Mouse (Mus musculus) embryonic facial prominence, embryonic 15.5 days (tissue): Measurements from ENCODE around the gene Pdzph1. TPM values are rescaled to one million over a fixed set of nuclear protein-coding genes. Genes with fewer than 3 reads are reported as not detected.

Experiments
- ATAC-seq: fragments of 200-750 bp; cut with Nextera tagmentation; 2 replicates; pipeline ENCODE4 v1.8.0; 2017; ENCODE audit warnings: low read depth, moderate TSS enrichment; ENCODE audit not compliant: insufficient number of reproducible peaks, low FRiP score, low TSS enrichment
- H3K27ac ChIP-seq: fragments of 300-500 bp; sonication (generic); replicated peaks from 2 replicates; pipeline ENCODE4 v1.5.1; 2015; ENCODE audit warnings: mild to moderate bottlenecking, inconsistent platforms
- H3K27me3 ChIP-seq: fragments of 300-500 bp; sonication (generic); 2 replicates; pipeline ENCODE4 v1.6.1; 2015; ENCODE audit warnings: inconsistent platforms
- H3K36me3 ChIP-seq: fragments of 300-500 bp; sonication (generic); 2 replicates; pipeline ENCODE4 v1.6.1; 2015; ENCODE audit warnings: mild to moderate bottlenecking, inconsistent platforms
- H3K4me1 ChIP-seq: fragments of 300-500 bp; sonication (generic); 2 replicates; pipeline ENCODE4 v1.6.1; 2015; ENCODE audit warnings: inconsistent platforms
- H3K4me2 ChIP-seq: fragments of 300-500 bp; sonication (generic); replicated peaks from 2 replicates; pipeline ENCODE4 v1.6.1; 2015; ENCODE audit warnings: mild to moderate bottlenecking, inconsistent platforms
- H3K4me3 ChIP-seq: fragments of 300-500 bp; sonication (generic); replicated peaks from 2 replicates; pipeline ENCODE4 v1.5.1; 2015; ENCODE audit warnings: mild to moderate bottlenecking, inconsistent platforms
- H3K9ac ChIP-seq: fragments of 300-500 bp; sonication (generic); 2 replicates; pipeline ENCODE4 v1.6.1; 2015; ENCODE audit warnings: inconsistent platforms
- H3K9me3 ChIP-seq: fragments of 300-500 bp; sonication (generic); replicated peaks from 2 replicates; pipeline ENCODE4 v1.6.1; 2016; ENCODE audit warnings: inconsistent platforms
- WGBS: fragments of 180-500 bp; shearing (Covaris S2); methylation state at CpG from one replicate; pipeline ENCODE4 v1.1.7; 2015; 5-methylcytosine and 5-hydroxymethylcytosine counted together
- polyA plus RNA-seq: library from polyadenylated mRNA; unstranded; fragments of >200 nt; fragmentation: Nextera tagmentation; extraction: Ambion mirVana; gene quantifications from 2 replicates; pipeline ENCODE4 v1.2.1, GENCODE M21; 2015

The Pdzph1 gene
- polyA plus RNA-seq, 1 experiment from 2014 or later, result not detected

DNA sequence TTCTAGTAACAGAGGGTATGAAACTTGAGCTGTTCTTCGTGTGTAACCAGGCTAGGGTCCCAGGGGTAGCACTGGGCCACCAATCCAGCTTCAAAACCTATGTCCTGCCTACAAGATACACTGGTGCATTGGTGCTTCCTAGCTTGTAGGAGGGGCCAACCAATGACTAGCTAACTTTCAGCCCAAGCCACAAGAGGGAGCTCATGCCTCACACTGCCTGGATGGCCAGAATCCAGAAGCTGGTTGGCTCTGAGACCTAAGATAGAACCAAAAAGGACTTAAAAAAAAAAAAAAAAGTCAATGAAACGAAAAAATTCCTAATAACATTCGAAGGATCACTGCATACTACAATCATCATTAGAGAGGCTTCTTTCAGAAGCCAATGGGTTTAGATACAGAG is 31.3 kb downstream of the Pdzph1 start:
- WGBS, result 24% methylated on average over 3 of the region's 3 CpGs
- Histone ChIP-seq H3K27me3 (no peaks in the 10 kb centered on the region), H3K27ac (no peak overlapping the region), H3K4me2 (no peak overlapping the region), H3K9me3 (no peaks in the 10 kb centered on the region), H3K36me3 (no peaks in the 10 kb centered on the region), H3K9ac (no peak overlapping the region), H3K4me3 (no peak overlapping the region), H3K4me1 (no peaks in the 10 kb centered on the region)
- ATAC-seq, result no peak

DNA sequence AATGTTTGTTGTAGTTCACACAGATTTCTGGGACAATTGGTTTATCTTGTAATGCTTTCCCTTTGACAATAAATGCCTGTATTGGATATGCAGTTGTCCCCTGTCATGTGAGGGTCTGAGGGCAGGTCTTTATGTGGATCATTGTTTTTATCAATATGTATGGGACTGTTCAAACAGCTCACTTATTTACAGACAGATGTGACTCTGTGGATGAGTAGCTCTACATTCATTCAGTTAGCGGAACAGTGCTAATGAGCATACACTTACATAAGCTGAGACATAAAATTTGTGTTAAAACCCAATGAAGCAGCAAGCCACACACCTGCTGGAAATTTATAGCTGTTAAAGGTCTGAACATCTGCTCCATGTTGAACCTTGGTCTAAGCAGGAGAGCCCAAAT is 34.1 kb downstream of the Pdzph1 start:
- WGBS, result 88% methylated on average over 1 of the region's 1 CpGs
- ATAC-seq, result no peak
- no peaks in the 10 kb centered on the region for H3K4me1 ChIP-seq

GRCm38 (mm10) chr17:58943015-58943822 is 48.0 kb downstream of the Pdzph1 start:
- 77% methylated on average over 10 of the region's 10 CpGs for WGBS
- no peaks in the 10 kb centered on the region for H3K9me3 ChIP-seq
- H3K4me3 ChIP-seq, result no peak overlapping the region
- no peaks in the 10 kb centered on the region for H3K36me3 ChIP-seq
- H3K9ac ChIP-seq, result no peak overlapping the region
- H3K27me3 ChIP-seq, result no peaks in the 10 kb centered on the region
- no peak overlapping the region for H3K27ac ChIP-seq
- H3K4me2 ChIP-seq, result no peak overlapping the region
- H3K4me1 ChIP-seq, result no peaks in the 10 kb centered on the region
- no peak for ATAC-seq

More for the DNA sequence above, 34.1 kb downstream of the Pdzph1 start:
- no peak overlapping the region for H3K4me2 ChIP-seq
- H3K4me3 ChIP-seq, result no peak overlapping the region
- H3K9ac ChIP-seq, result no peak overlapping the region
- H3K36me3 ChIP-seq, result no peaks in the 10 kb centered on the region
- no peaks in the 10 kb centered on the region for H3K9me3 ChIP-seq
- H3K27ac ChIP-seq, result no peak overlapping the region
- H3K27me3 ChIP-seq, result no peaks in the 10 kb centered on the region

DNA sequence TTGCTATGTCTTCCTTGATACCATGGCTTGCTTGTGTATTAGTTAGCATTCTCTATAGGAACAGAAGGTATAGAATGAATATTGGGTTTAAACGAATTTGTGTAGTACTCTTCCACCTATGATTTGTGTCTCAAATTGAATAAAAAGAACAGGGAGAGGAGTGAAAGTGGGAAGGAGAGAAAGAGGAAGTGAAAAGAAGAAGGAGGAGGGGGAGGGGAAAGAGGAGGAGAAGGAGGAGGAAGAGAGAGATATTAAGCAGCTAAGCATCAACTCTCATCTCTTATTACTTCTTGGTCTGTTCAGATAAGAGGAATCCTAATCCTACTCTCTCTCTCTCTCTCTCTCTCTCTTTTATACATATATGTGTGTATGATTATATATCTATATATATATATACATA is 52.6 kb downstream of the Pdzph1 start:
- H3K4me2 ChIP-seq, result no peak overlapping the region
- H3K27me3 ChIP-seq, result no peaks in the 10 kb centered on the region
- H3K36me3 ChIP-seq, result no peaks in the 10 kb centered on the region
- H3K9me3 ChIP-seq, result no peaks in the 10 kb centered on the region
- H3K4me1 ChIP-seq, result no peaks in the 10 kb centered on the region
- H3K4me3 ChIP-seq, result no peak overlapping the region
- no peak overlapping the region for H3K9ac ChIP-seq
- no peak for ATAC-seq
- WGBS, result 77% methylated on average over 1 of the region's 1 CpGs
- no peak overlapping the region for H3K27ac ChIP-seq

DNA sequence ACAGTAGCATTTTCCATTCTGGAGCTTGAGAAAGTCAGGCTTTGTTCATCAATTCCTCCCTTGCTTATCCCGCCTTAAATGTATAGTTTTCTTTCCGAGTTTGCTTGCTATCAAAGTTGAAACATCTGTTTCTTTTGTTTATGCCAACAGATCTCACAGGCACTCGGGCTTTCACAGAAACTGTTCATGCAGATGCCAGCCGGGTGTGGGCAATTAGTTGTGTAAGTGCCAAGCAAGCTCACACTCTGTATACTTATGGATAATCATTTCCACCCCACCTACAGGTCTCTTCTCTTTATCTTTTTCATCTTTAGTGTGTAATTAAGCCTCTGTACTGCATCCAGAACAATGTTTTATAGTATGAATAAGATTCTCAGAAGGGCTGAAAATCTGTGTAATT is 53.6 kb downstream of the Pdzph1 start:
- Histone ChIP-seq H3K4me3 (no peak overlapping the region), H3K27ac (no peak overlapping the region), H3K4me1 (no peaks in the 10 kb centered on the region), H3K9me3 (no peaks in the 10 kb centered on the region), H3K4me2 (no peak overlapping the region), H3K27me3 (no peaks in the 10 kb centered on the region), H3K36me3 (no peaks in the 10 kb centered on the region), H3K9ac (no peak overlapping the region)
- WGBS, result 25% methylated on average over 4 of the region's 4 CpGs
- ATAC-seq, result no peak

DNA sequence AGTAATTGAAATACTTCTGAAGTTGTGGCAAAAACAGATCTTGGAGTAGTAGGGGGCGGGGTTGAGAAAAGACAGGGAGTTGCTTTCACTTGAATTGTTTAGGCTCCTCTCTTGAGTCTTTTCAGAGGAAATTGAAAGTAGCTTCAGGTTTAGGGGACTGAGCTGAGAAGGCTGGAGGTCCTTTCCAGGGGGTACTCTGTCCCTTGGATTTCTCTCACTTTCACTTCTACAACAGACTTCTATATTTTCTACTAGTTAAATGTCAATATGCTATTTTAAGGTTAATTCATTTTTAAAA is 58.2 kb downstream of the Pdzph1 start:
- no peak for ATAC-seq
- Histone ChIP-seq H3K4me3 (no peak overlapping the region), H3K27me3 (no peaks in the 10 kb centered on the region), H3K27ac (no peak overlapping the region), H3K9ac (no peak overlapping the region), H3K4me1 (no peaks in the 10 kb centered on the region), H3K4me2 (no peak overlapping the region), H3K9me3 (no peaks in the 10 kb centered on the region), H3K36me3 (no peaks in the 10 kb centered on the region)
- 28% methylated on average over 1 of the region's 1 CpGs for WGBS

- H3K4me2 ChIP-seq, result no peak overlapping the region
- H3K9me3 ChIP-seq, result no peaks in the 10 kb centered on the region
- ATAC-seq, result no peak
- H3K4me3 ChIP-seq, result no peak overlapping the region
- no peaks in the 10 kb centered on the region for H3K27me3 ChIP-seq
- WGBS, result 20% methylated on average over 2 of the region's 2 CpGs
- H3K4me1 ChIP-seq, result no peaks in the 10 kb centered on the region
- no peak overlapping the region for H3K27ac ChIP-seq
- H3K9ac ChIP-seq, result no peak overlapping the region
- no peaks in the 10 kb centered on the region for H3K36me3 ChIP-seq
Measured at GRCm38 (mm10) chr17:58932279-58932982, 58.7 kb downstream of the Pdzph1 start.

DNA sequence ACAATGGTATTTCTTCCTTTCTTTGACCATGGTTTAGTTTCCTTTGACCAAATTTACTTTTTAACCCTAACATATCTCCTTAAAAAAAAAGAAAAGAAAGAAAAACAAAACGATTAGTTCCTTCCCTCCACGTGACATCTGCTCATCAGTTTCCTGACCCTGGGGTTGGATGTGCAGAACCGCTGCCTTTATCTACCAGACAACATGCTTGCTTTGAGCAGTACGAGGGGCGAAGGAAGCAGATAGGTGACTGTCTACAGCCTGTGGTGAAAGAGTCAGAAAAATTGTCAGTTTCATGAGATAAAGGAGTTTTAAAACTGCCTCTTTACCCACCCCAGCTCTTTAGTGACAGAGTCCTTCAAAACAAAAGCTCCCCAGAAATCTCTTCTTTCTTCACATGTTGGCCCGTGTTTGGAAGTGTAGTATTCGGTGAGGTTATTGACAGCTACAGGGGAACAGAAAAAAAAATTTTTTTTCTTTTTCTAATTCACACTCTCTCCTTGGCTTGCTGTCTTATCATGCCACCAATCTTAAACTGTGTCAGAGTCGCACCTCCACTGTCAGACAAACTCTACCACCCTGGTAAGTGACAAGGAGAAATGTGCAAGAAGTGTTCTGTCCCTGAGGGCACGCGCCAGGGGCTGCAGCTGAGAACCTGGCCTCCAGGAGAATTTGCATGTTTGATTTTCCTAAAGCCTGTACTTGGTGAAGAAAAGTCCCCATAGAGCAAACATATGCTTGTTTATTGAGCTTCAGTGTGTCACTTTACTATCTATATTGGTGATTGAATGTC is 66.2 kb downstream of the Pdzph1 start:
- no peaks in the 10 kb centered on the region for H3K9me3 ChIP-seq
- H3K4me2 ChIP-seq, result no peak overlapping the region
- no peak overlapping the region for H3K27ac ChIP-seq
- H3K9ac ChIP-seq, result no peak overlapping the region
- no peaks in the 10 kb centered on the region for H3K4me1 ChIP-seq
- no peak overlapping the region for H3K4me3 ChIP-seq
- WGBS, result 75% methylated on average over 10 of the region's 10 CpGs
- H3K27me3 ChIP-seq, result no peaks in the 10 kb centered on the region
- H3K36me3 ChIP-seq, result no peaks in the 10 kb centered on the region
- no peak for ATAC-seq

DNA sequence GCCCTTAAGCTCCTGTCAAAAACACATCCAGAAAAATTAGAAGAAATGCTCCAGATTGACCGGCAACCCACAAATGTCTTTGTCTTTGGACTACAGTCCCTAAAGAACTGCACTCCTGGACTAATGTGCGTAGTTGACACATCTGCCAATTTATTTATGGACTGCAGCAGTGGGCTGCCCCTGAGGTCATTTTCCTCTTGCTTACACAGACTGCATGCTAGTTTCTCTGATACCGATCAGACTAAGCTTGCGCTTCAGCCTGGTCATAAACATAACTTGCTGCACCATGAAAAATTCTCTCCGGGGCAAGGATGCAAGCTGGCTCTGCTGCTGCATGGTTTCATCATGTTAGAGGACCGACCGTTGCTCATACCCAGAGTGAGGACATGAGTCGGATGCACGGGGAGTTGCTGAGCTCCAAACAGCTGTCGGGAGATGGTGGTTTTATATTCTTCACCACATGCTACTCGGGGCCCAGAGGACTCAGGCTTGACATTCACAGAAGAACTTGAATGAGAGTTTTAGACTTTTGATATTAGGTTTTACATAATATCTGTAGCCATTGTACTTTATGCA is 67.2 kb downstream of the Pdzph1 start:
- Histone ChIP-seq H3K27me3 (no peaks in the 10 kb centered on the region), H3K36me3 (no peaks in the 10 kb centered on the region), H3K9me3 (no peaks in the 10 kb centered on the region), H3K4me1 (no peaks in the 10 kb centered on the region), H3K27ac (no peak overlapping the region), H3K4me2 (no peak overlapping the region), H3K9ac (no peak overlapping the region), H3K4me3 (no peak overlapping the region)
- 59% methylated on average over 11 of the region's 11 CpGs for WGBS
- ATAC-seq, result no peak

DNA sequence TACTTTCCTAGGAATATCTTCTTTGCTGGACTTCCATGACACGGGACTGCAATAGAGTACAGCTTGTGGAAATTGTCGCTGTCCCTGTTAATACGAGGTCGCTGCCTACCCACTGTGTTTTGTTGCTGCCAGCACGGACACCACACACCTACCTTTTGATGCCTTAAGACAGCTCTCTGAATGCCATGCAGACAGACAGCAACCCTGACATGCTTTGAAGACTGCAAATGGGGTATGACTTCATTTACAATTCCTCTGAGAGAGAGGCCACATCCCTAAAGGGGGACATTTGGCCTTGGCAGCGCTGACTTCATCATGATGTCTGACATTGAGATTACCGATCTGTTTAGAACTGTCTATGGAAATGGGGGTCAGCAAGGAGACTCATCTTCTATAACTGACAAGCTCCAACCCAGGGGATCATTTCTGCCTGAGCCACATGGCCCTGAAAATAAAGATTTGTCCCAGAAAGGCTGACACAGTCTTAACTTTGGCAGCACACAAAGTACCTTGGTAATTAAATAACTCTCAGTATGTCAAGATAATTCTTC is 67.8 kb downstream of the Pdzph1 start:
- 72% methylated on average over 7 of the region's 7 CpGs for WGBS
- ATAC-seq, result no peak
- no peak overlapping the region for H3K4me3 ChIP-seq
- H3K4me1 ChIP-seq, result no peaks in the 10 kb centered on the region
- H3K27me3 ChIP-seq, result no peaks in the 10 kb centered on the region
- H3K9me3 ChIP-seq, result no peaks in the 10 kb centered on the region
- no peak overlapping the region for H3K27ac ChIP-seq
- H3K36me3 ChIP-seq, result no peaks in the 10 kb centered on the region
- H3K9ac ChIP-seq, result no peak overlapping the region
- no peak overlapping the region for H3K4me2 ChIP-seq

DNA sequence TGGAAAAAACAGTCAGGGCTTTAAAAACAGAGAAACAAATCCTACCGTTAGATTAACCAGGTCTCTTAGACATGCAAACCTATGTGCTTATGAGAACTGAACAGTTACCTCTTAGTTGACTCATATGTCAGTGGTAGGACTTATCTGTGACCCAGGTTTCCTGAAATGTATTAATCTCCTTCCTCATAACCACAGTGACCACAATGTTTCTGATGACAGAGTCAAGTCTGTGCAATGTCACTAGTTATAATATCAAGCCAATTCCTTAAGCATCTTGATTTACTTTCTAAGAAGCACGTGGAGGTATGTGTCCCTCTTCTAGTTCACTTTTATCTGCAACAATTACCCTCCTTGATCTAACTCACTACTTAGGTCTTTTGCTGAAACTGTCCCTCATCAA is 68.4 kb downstream of the Pdzph1 start:
- Histone ChIP-seq H3K9ac (no peak overlapping the region), H3K4me1 (no peaks in the 10 kb centered on the region), H3K4me3 (no peak overlapping the region), H3K27me3 (no peaks in the 10 kb centered on the region), H3K36me3 (no peaks in the 10 kb centered on the region), H3K4me2 (no peak overlapping the region), H3K9me3 (no peaks in the 10 kb centered on the region), H3K27ac (no peak overlapping the region)
- no peak for ATAC-seq
- WGBS, result 81% methylated on average over 2 of the region's 2 CpGs
